Mouse (Mus musculus): ENCODE results near the gene Fry.

Fry gene

DNA sequence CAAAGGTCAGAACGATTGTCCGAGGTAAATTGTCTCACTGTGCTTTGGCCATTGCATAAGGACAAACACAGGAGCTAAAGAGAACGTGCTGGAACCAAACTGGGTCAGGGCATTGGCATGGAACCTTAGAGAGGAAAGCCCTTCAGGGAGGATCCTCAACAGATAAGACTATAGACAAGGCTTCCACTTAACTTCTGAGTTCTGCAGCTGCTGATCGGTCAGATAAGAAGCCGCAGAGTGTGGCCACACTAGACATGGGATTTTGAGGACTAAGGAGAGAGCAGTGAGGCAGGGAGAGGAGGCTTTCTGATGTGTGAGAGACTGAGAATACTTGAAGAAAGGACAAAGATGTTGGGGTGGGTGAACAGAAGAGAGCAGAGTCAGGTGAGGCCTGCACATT lies 214.4 kb downstream of the Fry start:
- DNase-seq (ENCODE audit: low read depth, low spot score), result no peak

DNA sequence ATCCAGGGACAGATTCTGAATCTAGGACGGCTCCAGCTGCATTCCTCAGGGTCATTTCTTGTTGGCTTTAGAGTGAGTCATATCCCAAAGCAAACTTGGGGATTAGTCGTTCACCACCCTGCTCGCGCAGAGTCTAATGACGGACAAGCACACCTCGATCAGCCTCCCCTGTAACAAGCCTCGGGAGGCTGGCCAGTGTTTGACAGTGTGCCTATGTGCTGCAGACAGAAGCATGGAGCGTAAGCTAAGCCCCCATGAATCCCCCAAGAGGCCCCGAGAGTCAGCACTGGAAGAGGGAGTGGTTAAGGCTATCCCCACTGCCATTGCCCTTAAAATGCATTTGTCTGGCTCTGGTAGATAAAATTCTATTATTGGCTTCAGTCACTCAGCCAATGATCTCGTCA lies 214.9 kb downstream of the Fry start:
- no peak for DNase-seq (ENCODE audit: low read depth, low spot score)

DNA sequence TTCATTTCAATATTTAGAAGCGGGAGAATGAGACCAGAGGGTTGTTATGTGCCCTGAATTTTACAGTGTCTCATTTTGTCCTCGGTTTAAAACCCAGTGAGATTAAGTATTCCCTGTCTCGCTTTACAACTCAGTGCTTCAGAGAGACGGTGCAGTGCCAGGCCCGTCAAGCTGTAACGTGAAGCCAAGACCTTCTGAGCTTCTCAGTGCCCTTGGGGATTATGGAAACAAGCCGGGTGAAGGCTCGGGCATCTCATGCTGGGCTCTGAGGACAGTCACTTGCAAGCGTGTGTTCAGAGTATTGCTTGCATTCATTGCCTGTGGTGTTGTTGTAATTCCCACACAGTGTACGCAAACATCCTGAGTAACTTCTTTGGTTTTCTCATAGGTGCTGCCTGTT lies 218.0 kb downstream of the Fry start:
- no peak for DNase-seq (ENCODE audit: low read depth, low spot score)

DNA sequence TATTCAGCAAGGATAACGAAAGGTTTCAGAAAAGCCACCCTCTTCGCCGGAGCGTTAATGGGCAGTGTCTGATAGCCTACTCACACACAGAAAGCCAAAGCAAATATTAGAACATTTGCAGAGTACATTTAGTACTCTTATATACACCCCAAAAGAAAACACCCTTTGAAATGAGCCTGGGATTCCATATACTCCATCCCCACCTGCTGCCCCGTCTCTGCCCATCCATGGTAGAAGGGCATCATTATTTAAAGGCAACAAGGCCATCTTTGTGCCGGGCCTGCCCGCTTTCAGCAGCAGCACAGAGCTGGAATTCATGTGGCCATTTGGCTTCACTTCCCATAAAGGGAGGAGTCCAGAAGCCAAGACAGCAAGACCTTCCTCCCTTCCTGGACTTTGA lies 219.3 kb downstream of the Fry start:
- DNase-seq (ENCODE audit: low read depth, low spot score), result peak; percentile 80

GRCm38 (mm10) chr5:150340944-150341343 lies 222.5 kb downstream of the Fry start:
- no peak for DNase-seq (ENCODE audit: low read depth, low spot score)

DNA sequence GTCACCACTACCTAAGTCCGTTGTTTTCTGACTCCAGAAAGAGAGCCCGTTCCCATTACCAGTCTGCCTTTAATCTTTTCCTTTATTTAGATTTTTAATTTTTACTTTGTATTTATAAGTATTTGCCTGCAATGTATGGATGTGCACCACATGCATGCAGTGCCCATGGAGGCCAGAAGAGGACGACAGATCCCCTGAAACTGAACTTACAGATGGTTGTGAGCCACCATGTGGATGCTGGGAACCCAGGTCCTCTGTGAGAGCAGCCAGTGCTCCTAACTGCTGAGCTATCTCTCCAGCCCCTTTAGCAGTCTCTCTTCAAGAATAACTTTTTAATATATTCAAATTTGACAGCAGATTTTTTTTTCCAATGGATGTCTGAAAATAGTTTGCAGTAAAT lies 223.7 kb downstream of the Fry start:
- no peak for DNase-seq (ENCODE audit: low read depth, low spot score)

- no peak for DNase-seq (ENCODE audit: low read depth, low spot score)
Observed at GRCm38 (mm10) chr5:150345946-150346345, 227.5 kb downstream of the Fry start.

GRCm38 (mm10) chr5:150346378-150346777 lies 227.9 kb downstream of the Fry start:
- DNase-seq (ENCODE audit: low read depth, low spot score), result peak; percentile 91

- no peak for DNase-seq (ENCODE audit: low read depth, low spot score)
Observed at GRCm38 (mm10) chr5:150347845-150348244, 229.4 kb downstream of the Fry start.

GRCm38 (mm10) chr5:150348302-150348701 lies 229.9 kb downstream of the Fry start:
- DNase-seq (ENCODE audit: low read depth, low spot score), result no peak

DNA sequence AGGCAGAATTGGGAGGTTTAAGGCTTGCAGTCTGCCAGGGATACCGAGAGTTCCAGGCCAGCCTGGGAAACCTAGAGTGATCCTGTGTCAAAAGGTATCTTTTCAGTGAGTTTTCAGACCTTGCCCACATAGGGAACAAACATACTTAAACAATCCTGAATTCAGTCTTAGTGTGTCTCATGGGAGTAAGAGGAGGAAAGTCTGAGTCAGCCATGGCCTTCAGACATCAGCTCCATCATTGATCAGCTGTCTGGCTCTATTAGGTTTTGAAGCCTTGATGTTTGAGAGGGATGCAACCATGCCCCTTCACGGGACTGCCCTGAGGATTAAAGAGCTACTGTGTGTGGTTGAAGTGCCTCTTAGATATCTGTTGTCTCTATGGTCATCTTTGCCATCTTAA lies 232.7 kb downstream of the Fry start:
- no peak for DNase-seq (ENCODE audit: low read depth, low spot score)

- no peak for DNase-seq (ENCODE audit: low read depth, low spot score)
Observed at GRCm38 (mm10) chr5:150358671-150359070, 240.2 kb downstream of the Fry start.

- DNase-seq (ENCODE audit: low read depth, low spot score), result no peak
Observed at GRCm38 (mm10) chr5:150362241-150362640, 243.8 kb downstream of the Fry start.

DNA sequence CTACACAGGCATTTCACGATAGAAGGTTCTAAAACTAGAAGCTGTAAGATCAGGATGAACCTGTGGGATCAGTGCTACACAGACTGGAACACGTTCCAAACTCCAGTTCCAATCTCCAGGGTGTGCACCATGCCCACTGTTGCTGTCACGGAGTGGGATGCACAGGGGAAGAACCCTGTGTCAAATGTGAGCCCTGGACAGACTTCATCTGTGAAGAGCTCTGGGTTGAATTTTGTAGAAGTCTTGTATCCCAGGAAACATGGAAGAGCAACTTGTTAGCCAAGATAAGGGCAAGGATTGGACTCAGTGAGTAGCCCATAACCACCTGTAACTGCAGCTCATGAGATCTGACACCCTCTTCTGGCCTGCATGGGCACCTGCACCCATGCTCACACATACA lies 246.2 kb downstream of the Fry start:
- DNase-seq (ENCODE audit: low read depth, low spot score), result no peak

DNA sequence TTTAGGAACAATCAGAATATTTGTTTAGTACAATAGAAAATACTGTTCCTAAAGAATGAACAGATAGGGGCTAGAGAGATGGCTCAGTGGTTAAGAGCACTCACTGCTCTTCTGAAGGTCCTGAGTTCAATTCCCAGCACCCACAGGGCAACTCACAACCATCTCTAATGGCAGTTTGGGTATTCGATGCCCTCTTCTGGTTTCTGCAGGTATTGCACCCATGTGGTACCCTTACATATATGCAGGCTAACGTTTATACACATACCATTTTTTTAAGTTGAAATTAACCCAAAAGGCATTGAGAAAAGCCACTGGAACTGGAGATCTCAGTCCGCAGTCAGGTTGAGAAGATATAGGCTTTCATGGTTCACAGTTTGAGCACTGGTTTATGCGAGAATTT lies 248.6 kb downstream of the Fry start:
- DNase-seq (ENCODE audit: low read depth, low spot score), result no peak

GRCm38 (mm10) chr5:150370291-150370690 lies 251.8 kb downstream of the Fry start:
- DNase-seq (ENCODE audit: low read depth, low spot score), result no peak

- no peak for DNase-seq (ENCODE audit: low read depth, low spot score)
Observed at GRCm38 (mm10) chr5:150370895-150371294, 252.4 kb downstream of the Fry start.

GRCm38 (mm10) chr5:150372956-150373355 lies 254.5 kb downstream of the Fry start:
- DNase-seq (ENCODE audit: low read depth, low spot score), result no peak

DNA sequence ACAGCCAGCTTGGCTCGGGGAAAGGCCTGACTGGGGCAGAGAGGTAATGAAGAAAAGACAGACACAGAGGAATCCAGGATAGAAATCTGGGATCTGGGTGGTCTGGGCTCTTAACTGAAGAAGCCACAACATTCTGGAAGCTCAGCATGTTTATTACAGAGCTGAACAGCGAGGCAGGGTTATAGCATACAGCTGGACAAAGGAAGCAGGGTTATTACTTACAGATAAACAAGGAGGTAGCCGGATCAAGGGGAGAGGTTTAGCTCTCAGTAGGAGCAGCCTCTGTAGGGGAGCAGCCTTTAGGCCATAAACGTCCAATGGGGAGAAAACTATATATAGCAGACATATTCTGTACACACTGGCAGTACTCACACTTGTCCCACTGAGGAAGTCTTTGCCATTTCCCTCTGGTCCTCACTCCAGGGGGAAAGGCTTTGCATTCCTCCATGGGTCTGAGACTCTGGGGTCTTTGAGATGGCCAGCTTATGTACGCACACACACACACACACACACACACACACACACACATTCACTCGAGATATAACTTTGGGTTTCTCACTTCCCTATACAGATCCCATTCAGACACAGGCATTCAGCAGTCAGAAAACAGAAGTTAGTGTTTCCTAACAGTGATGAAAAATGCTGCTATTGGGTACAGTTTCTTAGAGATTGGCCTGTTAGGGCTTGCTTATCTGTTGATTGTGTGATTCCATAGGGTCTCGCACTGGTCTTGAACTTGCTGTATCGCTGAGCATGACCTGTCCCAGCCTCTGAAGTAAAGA lies 256.5 kb downstream of the Fry start:
- no peak for DNase-seq (ENCODE audit: low read depth, low spot score)

GRCm38 (mm10) chr5:150378586-150378985 lies 260.1 kb downstream of the Fry start:
- no peak for DNase-seq (ENCODE audit: low read depth, low spot score)

GRCm38 (mm10) chr5:150380767-150381166 lies 262.3 kb downstream of the Fry start:
- no peak for DNase-seq (ENCODE audit: low read depth, low spot score)

DNA sequence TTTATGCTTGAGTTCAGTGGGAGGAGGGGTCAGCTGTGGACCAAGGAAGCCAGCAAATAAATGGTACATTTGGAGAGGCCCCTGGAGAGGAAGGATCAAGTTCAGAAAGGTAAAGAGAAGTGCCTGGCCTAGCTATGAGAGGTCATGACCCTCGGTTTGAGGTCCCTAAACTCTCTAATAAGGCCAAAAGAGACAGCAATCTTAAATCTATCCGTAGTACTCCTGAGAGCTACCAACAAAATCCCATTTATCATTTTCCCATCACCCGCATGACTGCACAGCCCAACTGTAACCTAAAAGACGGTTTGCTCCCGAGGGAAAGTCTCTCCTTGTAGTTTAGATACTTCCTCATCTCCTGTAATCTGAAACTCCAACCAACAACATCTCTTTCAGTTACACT lies 264.0 kb downstream of the Fry start:
- no peak for DNase-seq (ENCODE audit: low read depth, low spot score)

- DNase-seq (ENCODE audit: low read depth, low spot score), result peak; percentile 47
Observed at GRCm38 (mm10) chr5:150384272-150385215, 266.1 kb downstream of the Fry start.
